Mouse (Mus musculus): ENCODE results near the gene Chaf1b. TPM values are rescaled to one million over a fixed set of nuclear protein-coding genes. Genes with fewer than 3 reads are reported as not detected.
A peak's percentile ranks its signal among the peaks of the same experiment; 100 is the strongest.

Chaf1b gene
- total RNA-seq, 2 experiments from 2014 or later = 0.12 TPM; not detected in 1

GRCm38 (mm10) chr16:93912808-93913207 is 29.1 kb downstream of the Chaf1b start:
- no peak for DNase-seq (ENCODE audit: low spot score)

GRCm38 (mm10) chr16:93913881-93914576 is 30.3 kb downstream of the Chaf1b start:
- DNase-seq (ENCODE audit: low spot score) = peak; percentile 24

- peak; percentile 15 for DNase-seq (ENCODE audit: low spot score)
Measured at GRCm38 (mm10) chr16:93915338-93915849, 31.7 kb downstream of the Chaf1b start.

DNA sequence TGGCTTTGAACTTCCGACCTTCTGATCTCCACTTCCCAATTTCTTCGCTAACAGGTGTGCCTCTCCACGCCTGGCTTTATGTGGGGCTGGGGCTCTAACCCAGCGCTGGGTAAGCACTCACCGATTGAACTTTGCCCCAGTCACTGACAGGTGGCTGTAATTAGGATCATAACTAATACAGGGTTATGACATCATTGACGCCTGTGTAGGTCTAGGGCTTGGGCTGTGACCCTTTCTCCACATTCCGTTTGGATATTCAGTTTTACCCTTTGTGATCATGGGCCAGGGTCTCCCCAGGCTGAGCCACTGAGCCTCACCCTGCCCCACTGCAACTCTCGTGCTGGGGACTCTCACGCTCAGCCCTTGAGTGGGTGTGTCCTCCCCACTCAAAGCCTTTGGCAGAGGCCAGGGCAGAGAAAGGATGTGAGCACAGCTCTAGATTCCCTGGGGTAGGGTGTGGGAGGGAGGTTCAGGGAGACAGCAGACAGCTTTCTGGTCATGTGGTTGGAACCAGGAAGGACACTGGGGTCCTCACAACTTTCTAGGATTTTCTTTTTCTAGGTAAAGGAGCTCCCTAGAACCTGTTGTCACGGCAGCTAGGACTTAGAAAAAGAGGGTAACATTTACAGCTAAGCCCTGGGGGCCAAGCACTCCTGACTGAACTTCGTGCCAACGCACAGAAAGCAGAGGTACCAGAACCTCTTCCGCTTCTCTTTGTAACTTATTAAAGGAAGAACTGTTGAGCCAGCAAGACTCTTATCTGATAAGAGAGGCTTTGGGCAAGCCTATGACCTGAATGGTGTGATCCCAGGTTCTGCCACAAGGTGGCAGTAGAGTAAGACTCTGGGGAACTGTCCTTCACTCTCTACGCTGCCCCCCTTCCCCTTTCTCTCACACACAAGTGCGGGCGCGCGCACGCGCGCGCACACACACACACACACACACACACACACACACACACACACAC is 34.3 kb downstream of the Chaf1b start:
- DNase-seq (ENCODE audit: low spot score) = peak; percentile 75

DNA sequence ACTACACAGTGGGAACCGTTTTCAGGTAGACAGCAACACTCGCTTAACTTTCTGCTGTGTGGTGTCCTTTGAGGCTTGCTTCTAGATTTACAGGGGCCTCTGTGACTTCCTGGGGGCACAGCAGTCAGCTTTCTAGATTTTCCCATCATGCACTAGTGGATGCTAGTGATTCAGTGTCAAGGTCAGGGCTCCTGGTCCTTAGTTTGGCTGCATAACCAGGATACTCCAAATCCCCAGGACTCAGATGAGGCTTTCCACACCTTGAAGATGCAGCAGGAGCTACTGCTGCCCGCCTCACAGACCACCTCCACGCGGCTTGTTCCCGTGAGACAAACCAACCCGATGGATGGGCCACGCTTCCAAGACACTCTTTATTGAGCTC is 35.0 kb downstream of the Chaf1b start:
- DNase-seq (ENCODE audit: low spot score) = no peak

- no peak for DNase-seq (ENCODE audit: low spot score)
Measured at GRCm38 (mm10) chr16:93919189-93919588, 35.5 kb downstream of the Chaf1b start.

GRCm38 (mm10) chr16:93920673-93921072 is 37.0 kb downstream of the Chaf1b start:
- DNase-seq (ENCODE audit: low spot score) = no peak

- no peak for DNase-seq (ENCODE audit: low spot score)
Measured at GRCm38 (mm10) chr16:93922835-93923389, 39.2 kb downstream of the Chaf1b start.

DNA sequence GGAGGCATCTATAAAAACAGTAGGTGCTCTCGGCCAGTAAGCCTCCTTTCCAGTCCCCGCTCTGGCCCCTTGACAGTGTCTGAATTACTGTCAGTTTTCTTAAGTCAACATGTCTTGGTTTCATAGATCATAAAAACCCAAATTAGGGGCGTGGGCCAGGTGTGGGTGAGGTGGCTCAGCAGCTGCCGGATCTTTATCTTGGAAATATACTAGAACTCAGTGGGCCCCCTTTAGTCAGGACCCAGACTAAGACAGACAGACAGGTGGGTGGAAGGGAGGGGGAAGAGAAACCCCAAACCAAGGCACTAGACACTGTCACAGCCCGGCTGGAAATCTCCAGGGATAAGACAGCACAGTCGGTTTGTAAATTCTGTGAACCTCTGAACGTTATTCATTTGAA is 40.1 kb downstream of the Chaf1b start:
- no peak for DNase-seq (ENCODE audit: low spot score)

GRCm38 (mm10) chr16:93925684-93926247 is 42.1 kb downstream of the Chaf1b start:
- no peak for DNase-seq (ENCODE audit: low spot score)

DNA sequence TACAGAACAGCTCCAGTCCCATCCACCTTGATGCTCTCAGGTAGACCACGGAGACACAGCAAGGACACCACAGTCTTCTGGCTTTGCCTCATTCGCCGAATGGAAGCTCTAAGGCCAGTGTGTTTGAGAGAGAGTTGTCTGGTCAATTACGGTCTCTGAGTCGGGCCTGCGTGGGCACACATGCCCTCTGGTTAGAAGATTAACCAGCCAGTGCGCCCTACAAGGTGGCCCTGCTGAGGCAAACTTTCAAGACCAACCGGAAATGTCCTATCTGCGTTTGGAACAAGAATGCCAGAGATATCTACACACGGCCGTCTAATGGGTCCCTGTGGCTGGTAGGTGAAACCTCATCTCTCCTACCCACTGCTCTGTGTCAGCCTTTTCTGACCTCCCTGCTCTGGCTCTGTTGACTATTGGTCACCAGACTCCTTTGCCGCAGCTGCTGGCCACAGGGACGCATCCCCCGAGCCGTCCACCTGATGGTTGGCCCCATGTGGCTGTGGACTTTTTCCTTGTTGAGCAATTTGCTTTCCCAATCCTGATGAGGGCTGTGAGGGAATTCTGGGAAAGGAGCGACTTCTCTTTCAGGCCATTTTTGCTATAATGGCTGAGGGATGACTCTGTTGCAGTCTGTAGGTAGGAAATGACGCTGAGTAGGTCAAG is 45.8 kb downstream of the Chaf1b start:
- no peak for DNase-seq (ENCODE audit: low spot score)

GRCm38 (mm10) chr16:93932185-93933168 is 48.8 kb downstream of the Chaf1b start:
- peak; percentile 32 for DNase-seq (ENCODE audit: low spot score)

GRCm38 (mm10) chr16:93934588-93934987 is 50.9 kb downstream of the Chaf1b start:
- DNase-seq (ENCODE audit: low spot score) = no peak

- no peak for DNase-seq (ENCODE audit: low spot score)
Measured at GRCm38 (mm10) chr16:93935009-93935408, 51.3 kb downstream of the Chaf1b start.

DNA sequence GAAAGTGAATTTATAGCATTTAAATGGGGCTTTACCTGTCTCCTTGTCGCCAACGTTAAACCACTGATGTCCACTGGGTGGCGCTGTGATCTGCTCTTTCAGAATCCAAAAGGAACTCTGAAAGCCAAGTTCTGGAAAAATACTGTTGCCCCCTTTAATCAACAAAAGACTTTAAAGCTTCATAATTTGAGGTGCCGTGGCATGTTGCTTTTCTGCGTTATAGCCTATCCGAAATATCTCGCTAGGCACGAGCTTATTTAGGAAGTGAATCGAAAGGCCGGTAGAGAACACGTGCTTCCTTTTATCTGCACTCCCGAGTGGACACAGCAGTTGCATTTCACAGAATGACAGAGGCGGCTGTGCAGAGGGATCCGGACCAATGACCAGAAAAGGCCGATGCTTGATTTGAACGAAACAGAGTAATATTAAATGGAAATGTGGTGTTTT is 54.7 kb downstream of the Chaf1b start:
- DNase-seq (ENCODE audit: low spot score) = peak; percentile 48

DNA sequence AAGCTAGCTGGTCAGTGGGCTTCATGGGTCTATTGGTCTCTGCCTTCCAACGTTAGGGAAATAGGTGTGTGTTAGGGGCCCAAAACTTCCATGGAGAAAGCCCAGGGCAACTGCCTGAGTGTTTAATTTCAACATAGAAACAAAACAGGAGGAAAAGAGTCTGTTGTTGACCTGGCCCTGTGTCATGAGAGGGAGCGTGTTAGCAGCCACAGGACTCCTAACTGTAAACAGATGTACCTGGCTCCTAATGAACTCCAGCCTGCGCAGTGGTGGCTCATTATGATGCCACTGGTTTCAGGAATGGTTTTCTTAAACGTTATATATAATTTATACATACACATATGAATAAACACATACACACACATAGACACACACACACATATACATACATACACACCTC is 56.3 kb downstream of the Chaf1b start:
- DNase-seq (ENCODE audit: low spot score) = no peak

DNA sequence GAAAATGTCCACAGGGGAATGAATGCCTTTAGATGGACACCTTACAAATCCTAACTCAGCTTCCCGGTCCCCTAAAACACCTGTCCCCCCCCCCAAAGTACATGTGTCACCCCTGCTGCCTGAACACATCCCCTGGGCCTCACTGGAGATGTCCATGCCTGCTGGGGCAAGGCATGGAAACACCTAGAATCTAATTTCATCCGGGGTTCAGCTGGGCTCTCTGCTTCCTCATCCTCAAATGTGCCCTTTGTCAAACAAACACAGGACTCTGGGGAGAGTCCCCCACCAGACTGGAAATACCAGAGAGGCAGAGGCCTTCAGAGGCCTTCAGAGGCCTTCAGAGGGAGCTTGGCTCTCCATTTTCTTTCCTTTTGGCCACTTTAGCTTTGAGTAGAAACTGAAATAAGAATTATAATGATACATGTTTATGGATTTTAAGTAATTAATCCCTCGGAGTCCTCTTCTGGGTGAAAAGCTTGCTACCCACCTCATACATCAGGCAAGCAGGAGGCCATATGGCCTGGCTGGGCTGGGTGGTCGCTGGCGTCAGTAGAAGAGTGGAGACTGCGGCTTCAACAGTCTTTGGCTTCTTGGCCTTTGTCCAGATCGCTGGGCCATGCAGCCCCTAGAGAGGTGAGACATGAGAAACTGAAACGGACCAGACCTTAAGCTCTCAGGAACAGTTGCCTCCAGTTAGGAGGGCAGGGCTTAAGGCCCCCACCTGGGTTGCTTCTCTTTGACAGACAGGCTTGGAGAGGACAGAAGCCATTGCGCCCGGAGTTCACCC is 58.3 kb downstream of the Chaf1b start:
- no peak for DNase-seq (ENCODE audit: low spot score)

GRCm38 (mm10) chr16:93942796-93943502 is 59.2 kb downstream of the Chaf1b start:
- no peak for DNase-seq (ENCODE audit: low spot score)

All from gastrocnemius, adult 18-20 months (tissue).